Mouse (Mus musculus) adrenal gland, postnatal 25 days (tissue): ENCODE results near the gene Zfp422. TPM values are rescaled to one million over a fixed set of nuclear protein-coding genes. Genes with fewer than 3 reads are reported as not detected.

ENCODE experiments used
- microRNA-seq, 2 experiments: library from miRNA; unstranded; fragments of <30 nt; microRNA quantifications; one replicate each; pipeline ENCODE4 v1.2.0; 2021
- total RNA-seq: library from RNA; stranded (reverse); gene quantifications from 2 replicates; pipeline ENCODE4 v1.2.3, GENCODE M21; 2021

Zfp422 gene
- total RNA-seq, 1 experiment from 2014 or later, result 24.6 TPM

Small RNAs within 50 kb of the gene (microRNA-seq; reads per million reads assigned to microRNA genes)
- gene Mir7043, result 0 to 0.34 reads per million in 2 experiments

Other genes starting within 250 kb of the Zfp422 start
- 0.97 and 1.5 TPM in 2 replicates for gene Alox5, start 167.8 kb downstream of the Zfp422 start, total RNA-seq
- gene Olfr211, start 139.9 kb downstream of the Zfp422 start, total RNA-seq, result not detected in 2 replicates
- not detected in 2 replicates for gene Olfr212, start 122.5 kb downstream of the Zfp422 start, total RNA-seq
- gene Olfr213, start 90.5 kb downstream of the Zfp422 start, total RNA-seq, result not detected in 2 replicates
- 1.8 and 3.0 TPM in 2 replicates for gene Gm5580, start 77.9 kb downstream of the Zfp422 start, total RNA-seq
- not detected in 2 replicates for gene Olfr214, start 74.8 kb downstream of the Zfp422 start, total RNA-seq
- not detected in 2 replicates for gene Olfr215, start 44.8 kb downstream of the Zfp422 start, total RNA-seq
- 3.6 and 4.7 TPM in 2 replicates for gene Depp1, start 21.6 kb upstream of the Zfp422 start, total RNA-seq
- 2.2 and 4.8 TPM in 2 replicates for gene Rassf4, start 45.0 kb upstream of the Zfp422 start, total RNA-seq
- gene Tmem72, start 87.9 kb upstream of the Zfp422 start, total RNA-seq, result 0.09 and 0.14 TPM in 2 replicates